Mouse (Mus musculus) neutrophil, adult 5-6 weeks (primary cell): ENCODE data around the gene Ppfia4. TPM values are rescaled to one million over a fixed set of nuclear protein-coding genes. Genes with fewer than 3 reads are reported as not detected.

ENCODE experiments used
- ATAC-seq: fragments of 151-379, 151-347 bp; 2 replicates; pipeline ENCODE4 v1.8.0; 2017; ENCODE audit warnings: mild to moderate bottlenecking, moderate TSS enrichment; ENCODE audit not compliant: insufficient number of reproducible peaks, poor library complexity, low FRiP score, severe bottlenecking; ENCODE audit errors: extremely low read depth
- total RNA-seq: library from RNA; stranded (forward); fragments of 200-1000 nt; gene quantifications from 2 replicates; pipeline ENCODE4 v1.2.3, GENCODE M21; 2017

Gene Ppfia4
- total RNA-seq, 1 experiment from 2014 or later: 2.9 TPM

DNA sequence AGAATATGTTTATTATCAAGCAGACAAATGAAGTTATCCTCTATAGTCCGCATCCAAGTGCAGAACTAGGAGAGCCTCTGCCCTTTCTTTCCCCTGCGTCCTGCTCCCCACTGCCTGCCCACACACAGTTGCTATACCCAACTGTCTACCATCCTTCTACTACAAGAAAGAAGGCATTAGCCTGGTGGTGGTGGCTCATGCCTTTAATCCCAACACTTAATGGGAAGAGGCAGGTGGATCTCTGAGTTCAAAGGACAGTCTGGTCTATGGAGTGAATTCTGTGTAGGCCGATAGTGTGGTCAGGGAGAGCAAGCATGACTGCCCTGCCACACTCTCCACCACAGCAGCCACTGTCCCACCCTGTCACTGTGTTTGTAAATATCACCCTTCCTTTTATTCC is 22.0 kb downstream of the Ppfia4 start:
- ATAC-seq: no peak

GRCm38 (mm10) chr1:134310291-134310690 is 22.4 kb downstream of the Ppfia4 start:
- no peak for ATAC-seq

DNA sequence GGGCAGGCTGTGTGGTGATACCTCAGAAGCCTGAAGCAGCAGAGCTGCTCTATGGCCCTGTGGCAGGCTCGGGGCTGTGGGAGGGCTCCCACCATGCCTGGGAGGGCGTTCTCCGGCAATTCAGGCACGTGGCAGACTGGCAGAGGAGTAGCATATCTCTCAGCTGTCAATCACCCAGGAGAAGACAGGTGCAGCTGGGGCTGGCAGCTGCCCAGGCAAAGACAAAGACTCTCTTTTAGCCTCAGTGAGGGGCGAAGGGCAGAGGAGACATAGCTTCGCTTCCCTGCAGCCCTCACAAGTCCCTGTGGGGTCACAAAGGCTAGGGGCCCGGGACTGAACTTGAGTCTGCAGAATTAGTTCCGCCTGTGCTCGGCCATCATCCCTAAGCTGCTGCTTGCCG is 25.3 kb downstream of the Ppfia4 start:
- no peak for ATAC-seq

GRCm38 (mm10) chr1:134304940-134305339 is 27.8 kb downstream of the Ppfia4 start:
- ATAC-seq: no peak

DNA sequence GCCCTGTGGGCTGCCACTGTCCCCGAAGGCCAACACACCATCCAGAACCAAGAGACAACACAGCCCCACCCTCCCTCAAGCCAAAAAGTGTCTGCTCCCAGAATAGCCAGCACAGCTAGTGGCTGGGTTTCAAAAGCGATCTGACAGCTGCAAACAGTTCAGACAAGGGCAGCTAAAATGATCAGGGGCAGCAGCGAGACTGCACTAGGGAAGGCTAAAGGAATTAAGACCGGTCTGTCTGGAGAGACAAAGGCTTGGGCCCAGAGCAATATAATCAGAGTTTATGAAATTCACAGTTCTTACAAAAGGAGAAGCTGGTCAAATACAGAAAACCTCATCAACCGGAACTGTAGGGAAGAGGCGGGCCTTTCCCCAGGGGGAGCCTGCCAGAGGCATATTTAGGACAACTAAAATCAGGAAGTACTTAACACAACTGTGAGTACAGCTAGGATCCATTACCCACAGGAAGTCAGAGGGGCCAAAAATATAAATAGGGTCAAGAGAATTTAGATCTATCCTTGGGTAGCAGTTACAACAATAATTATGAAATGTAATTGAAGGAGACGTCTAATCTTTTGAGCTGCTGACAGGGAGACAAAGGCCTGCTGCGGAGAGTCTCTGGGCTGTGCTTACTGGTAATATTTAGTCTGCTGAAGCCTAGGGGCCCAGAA is 30.0 kb downstream of the Ppfia4 start:
- peak; percentile 41 for ATAC-seq

DNA sequence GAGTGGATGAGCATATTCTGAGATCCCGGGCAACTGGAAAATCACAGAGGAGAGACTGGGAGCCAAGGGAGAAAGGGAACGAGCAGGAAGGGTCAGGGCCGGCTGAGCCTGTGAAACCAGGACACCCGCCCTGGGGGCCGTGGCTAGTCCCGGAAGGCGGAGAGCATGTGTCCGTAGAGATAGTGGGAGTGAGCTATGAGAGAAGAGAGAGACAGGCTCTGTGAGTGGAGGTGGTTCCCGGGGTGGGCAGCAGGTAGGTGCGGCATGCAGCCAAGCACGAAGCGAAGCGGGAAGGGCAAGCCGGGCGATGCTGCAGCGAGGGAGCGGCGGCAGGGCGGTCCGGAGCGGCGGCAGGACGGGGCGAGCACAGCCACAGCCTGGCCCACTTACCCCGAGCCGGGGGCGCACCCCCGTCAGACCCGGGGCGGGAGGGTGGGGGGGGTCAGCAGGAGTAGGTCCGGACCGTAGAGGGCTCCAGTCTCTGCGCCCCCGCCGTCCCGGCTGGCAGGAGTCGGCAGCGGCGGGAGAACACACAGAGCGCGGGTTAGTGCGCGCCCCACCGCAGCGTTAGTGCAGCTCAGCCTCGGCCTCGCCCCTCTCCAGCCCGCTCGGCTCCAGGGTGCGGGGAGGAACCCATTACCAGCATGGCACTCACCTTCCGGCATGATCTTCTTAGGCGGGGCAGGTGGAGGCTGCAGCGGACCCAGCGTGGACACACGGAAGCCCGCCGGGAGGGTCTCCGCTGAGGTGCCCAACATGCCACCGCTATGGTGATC is 33.9 kb downstream of the Ppfia4 start:
- 0 out of 2 replicates have a peak, but pooled peaks have one; percentile 18 for ATAC-seq

DNA sequence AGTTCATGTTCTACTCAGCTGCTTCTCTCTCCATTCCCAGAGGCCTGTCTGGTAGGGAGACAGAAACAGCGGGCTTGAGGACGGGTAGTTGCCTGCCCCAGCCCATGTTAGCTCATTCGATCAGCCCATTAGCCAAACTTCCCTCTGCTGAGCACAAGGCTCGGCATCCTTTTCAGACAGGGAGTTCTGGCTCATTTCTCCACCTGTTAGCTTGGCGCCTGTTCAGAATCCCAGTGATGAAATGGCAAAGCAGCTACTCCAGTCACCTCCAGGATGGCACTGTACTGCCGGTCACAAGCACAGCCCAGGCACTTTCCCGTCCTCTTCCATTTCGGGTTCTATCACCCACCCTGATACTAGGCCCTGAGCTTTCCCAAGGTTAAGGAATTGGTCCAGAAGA is 35.5 kb downstream of the Ppfia4 start:
- no peak for ATAC-seq

GRCm38 (mm10) chr1:134293738-134294604 is 38.8 kb downstream of the Ppfia4 start:
- ATAC-seq: no peak

DNA sequence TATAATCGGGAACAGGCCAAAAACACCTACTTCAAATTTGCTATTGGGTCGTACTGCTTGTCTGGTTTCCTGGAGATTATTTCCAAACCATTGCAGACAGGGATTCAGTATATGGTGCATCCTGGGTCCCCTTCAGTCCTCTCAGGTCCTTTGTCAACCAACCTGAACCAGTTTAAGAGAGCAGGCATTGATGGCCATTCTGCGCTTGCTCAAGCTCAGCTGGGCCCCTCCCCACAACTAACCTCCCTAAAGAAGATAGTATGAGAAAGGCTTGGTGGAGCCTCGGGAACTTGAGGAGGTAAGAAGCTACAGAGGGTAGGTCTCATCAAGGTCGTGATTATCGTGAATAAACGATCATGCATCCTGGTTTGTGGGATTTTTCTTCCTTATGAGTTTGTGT is 39.5 kb downstream of the Ppfia4 start:
- no peak for ATAC-seq

- no peak for ATAC-seq
These were observed 40.1 kb downstream of the Ppfia4 start for GRCm38 (mm10) chr1:134292601-134293000.

DNA sequence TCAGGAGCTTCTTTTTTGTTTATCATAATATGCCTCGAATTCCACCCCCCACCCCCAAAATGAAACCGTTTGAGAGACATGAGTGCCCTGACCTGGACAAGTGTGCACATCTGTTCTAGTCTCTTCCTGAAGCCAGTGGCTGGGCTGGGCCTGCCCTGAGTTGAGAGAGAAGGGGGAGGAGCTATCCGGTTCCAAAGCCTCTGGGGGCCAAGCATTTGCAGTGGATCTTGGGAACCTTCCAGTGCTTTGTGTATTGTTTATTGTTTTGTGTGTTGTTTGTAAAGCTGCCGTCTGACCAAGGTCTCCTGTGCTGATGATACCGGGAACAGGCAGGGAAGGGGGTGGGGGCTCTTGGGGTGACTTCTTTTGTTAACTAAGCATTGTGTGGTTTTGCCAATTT is 40.7 kb downstream of the Ppfia4 start:
- no peak for ATAC-seq

DNA sequence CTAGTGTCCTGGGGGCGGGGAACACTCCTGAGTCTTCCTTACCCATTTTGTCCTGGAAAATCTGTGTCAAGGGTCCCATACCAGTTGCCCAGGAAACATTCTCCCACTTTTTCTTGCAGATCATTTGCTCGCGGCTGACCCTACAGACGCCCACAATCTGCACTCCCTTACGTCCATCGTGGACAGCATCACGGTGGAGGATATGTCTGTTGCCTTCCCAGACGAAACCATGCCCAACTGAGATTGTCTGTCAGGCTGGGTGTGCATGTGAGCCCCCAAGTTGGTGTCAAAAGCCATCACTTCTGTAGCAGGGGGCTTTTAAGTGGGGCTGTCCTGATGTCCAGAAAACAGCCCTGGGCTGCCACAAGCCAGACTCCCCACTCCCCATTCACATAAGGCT is 41.2 kb downstream of the Ppfia4 start:
- ATAC-seq: no peak

DNA sequence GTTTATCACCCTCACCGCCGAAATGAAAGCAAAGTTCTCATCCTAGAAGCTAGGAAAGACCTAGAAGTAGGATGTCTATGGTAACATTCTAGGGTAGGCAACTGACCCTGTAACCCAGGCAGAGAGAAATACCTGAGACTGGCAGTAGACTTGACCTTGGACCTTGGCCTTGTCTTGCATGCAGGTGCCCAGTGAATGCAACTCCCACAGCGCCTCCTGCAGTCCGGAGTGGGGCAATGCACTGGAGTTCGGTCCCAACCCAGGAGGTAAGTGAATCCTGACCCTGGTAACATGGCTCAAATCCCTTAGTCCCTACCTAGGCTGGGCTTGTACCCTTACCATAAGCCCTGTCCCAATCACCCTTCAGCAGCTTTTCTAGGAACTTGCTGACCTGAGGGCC is 41.8 kb downstream of the Ppfia4 start:
- no peak for ATAC-seq

GRCm38 (mm10) chr1:134290300-134290699 is 42.4 kb downstream of the Ppfia4 start:
- ATAC-seq: no peak

DNA sequence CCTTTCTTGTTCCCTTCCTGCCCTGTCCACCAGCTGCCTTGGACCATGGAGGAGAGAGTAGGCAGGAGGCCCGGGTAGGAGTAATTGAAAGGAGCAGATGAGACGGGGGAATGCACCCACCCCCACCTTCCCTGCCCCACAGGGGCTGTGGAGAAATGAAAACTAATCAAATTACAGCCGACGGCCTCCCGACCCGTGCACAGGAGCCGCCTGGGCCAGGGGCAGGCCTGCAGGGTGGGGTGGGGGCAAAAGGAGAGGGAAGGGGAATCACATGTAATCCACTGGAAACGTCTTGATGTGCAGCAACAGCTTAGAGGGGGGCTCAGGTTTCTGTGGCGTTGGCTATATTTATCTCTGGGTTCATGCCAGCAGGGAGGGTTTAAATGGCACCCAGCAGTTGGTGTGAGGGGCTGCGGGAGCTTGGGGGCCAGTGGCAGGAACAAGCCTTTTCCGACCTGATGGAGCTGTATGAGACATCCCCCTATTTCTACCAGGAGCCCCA is 43.1 kb downstream of the Ppfia4 start, which contains the start of gene Myog:
Gene Myog, plus strand, starts transcription at position 392 of the 502 bp plus-strand sequence.
- no peak for ATAC-seq

- no peak for ATAC-seq
These were observed 44.5 kb downstream of the Ppfia4 start for GRCm38 (mm10) chr1:134288239-134288638.

GRCm38 (mm10) chr1:134285458-134286120 is 47.1 kb downstream of the Ppfia4 start:
- ATAC-seq: no peak

GRCm38 (mm10) chr1:134283108-134283507 is 49.6 kb downstream of the Ppfia4 start:
- ATAC-seq: no peak

GRCm38 (mm10) chr1:134282342-134282741 is 50.4 kb downstream of the Ppfia4 start:
- no peak for ATAC-seq
